Mouse (Mus musculus): ENCODE measurements around the gene Gstp2.
"Not testable (repeated sequence)": the region's sequence is repeated elsewhere in the genome, so short reads cannot be mapped to it uniquely, and the experiment has no call there.

The Gstp2 gene

DNA sequence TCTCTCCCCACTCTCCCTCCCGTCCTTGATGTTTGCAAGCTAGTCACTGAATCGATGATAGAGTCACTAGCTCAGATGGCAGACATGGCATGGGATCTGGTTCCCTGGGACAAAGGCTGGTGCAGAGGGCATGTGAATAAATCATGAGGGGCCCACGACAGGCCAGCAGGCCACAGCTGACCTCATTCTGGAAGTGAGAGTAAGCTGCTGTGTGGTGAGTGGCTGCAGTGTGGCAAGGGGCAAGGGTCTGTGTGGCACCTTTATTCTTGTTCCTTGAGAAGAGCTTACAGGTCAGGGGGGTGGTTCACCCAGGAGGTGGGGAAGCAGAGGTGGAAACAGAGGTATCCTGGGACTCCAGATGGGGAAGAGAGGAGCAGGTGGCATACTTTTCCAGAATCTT, 35.6 kb upstream of the Gstp2 start, which contains the start of gene Cabp2:
TSS of gene Cabp2 (plus strand) at position 185 of the 400 bp plus-strand sequence.
- ChIA-PET POLR2A (interaction anchor here in 2 of 4 experiments (1.0 to 6.7 kb wide), 4 partner anchors 13 to 69 kb away, joined by 3 to 45 read pairs (median 5); partner anchors contain the start of genes Cdk2ap2 (in 1 of the 2) and Ndufv1 (in 1 of the 2)), CTCF (interaction anchor here in 1 of 4 experiments (0.8 kb wide), 1 partner anchor 29 kb away, joined by 3 read pairs; no protein-coding TSS in a partner anchor)

DNA sequence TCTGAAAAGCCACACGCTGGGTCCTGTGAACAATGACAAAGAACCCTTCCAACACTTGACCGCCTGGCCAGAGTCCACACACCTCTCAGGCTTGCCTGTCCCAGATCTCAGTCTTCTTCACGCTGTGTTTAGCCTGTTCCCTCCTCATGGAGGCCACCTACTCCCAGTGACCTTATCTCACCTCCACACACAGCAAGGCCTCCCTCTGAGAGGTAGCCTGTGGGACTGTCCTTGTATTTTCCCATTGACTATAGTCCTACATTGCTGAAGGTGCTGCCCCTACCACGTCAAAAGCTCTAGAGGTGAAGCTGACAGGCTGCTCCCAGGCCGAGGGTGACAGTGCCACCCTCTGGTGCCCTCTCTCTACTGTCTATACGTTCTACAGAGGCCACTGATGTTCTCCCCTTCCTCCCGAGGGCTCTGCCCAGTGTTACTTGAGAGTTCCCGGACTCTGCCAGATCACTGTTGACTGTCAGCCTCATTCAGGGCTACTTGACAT, 34.7 kb upstream of the Gstp2 start:
- ChIA-PET POLR2A (interaction anchor here in 2 of 4 experiments (0.6 to 6.7 kb wide), 4 partner anchors 12 to 223 kb away, joined by 3 to 45 read pairs (median 4); partner anchors contain the start of gene Cdk2ap2 (in 1 of the 2)), CTCF (interaction anchor here in 1 of 4 experiments (0.8 kb wide), 1 partner anchor 29 kb away, joined by 3 read pairs; no protein-coding TSS in a partner anchor)

DNA sequence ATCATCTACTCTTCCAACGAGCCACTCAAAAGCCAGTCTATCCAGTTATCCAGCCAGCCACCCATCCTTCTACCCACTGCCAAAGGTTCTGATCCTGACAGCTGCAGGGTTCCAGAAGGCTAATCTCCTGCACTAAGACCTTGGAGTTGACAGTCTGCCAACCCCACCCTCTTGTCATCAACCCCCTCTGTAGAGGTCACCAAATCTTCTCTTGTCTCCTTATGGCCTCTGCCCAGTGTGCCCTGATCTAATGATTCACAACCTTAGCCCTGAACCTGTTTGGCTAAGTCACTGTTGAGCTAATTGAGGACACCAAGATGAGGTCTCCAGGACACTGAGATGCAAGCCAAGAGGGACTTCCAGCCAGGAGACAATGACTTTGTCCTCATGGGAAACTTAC, 33.8 kb upstream of the Gstp2 start:
- ChIA-PET CTCF (interaction anchor here in 1 of 4 experiments (0.6 kb wide), 1 partner anchor 107 kb away, joined by 3 read pairs; the partner anchor contains the start of gene Aldh3b2), POLR2A (interaction anchor here in 2 of 4 experiments (1.0 to 1.5 kb wide), 3 partner anchors 14 to 28 kb away, joined by 3 read pairs; partner anchors contain the start of gene Cdk2ap2 (in 1 of the 2))

DNA sequence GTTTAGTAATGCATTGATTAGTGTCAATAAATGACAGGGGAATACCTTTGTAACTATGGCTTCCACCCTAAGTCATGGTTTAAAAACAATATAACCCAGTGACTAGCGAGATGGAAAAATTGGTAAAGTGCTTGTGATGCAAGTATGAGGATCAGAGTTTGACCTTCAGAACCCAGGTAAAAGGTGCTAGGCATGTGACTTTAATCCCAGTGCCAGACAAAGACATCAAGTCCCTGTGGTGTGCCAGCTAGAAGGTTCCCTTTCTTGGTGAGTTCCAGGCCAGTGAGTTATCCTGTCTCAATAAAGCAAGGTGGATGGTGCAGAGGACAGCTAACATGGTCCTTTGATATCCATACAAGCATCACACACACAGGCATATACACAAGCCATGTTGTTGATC, 29.7 kb upstream of the Gstp2 start:
- CTCF ChIA-PET, result no interaction called here
- POLR2A ChIA-PET, result no interaction called here

DNA sequence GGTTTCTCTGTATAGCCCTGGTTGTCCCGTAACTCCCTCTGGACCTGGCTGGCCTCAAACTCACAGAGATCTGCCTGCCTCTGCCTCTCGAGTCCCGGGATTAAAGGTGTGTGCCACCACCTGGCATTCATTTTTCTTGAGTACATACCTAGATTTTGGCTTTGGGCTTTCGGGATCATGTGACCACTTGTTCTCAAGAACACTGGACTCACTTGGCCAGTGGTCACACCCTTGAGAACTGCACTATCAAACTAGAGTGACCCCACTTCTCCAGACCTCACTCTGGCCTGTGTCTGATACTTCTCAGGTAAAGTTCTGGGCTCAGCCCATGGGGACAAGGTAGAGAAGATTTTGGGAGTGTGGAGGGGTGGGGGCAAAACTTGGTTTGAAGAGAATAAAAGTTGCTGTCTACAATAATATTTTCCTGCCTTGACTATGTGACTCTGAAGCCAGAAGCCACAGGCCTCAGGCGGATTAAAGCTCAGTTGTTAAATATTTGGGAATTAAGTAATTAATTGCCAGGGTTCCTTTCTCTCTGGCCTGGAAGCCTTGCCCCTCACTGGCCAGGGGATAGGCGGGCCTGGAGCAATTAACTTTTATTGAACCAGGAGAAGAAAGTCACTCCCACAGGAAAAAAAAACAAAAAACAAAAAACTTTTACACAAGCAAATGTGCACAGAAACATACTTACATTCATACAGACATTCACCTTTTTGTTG, 27.0 kb upstream of the Gstp2 start:
- POLR2A ChIA-PET, result interaction anchor here in 3 of 4 experiments (0.8 to 1.8 kb wide), 4 partner anchors 15 to 156 kb away, joined by 3 to 7 read pairs (median 3); partner anchors contain the start of genes Gm49405 (in 1 of the 3) and Nudt8 (in 1 of the 3)
- CTCF ChIA-PET, result interaction anchor here in 1 of 4 experiments (0.7 kb wide), 1 partner anchor 22 kb away, joined by 4 read pairs; no protein-coding TSS in a partner anchor

DNA sequence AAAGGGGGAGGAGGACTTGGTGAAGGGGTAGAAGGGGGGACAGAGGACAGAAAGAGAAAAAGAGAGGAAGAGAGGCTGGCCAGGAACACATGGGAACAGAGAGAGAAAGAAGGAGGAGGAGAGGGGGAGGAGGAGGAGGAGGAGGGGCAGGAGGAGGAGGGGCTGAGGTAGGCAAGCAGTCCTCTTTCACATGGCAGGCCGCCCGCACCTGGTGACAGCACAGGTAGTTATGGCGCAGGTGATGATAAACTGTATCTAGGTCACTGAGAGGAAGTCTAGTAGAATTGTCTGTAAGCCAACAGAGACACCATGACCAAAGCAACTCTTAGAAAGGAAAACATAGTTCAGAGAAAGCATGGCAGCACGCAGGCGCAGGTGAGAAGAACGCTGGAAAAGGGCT, 25.6 kb upstream of the Gstp2 start:
- POLR2A ChIA-PET, result interaction anchor here in 1 of 4 experiments (1.1 kb wide), 1 partner anchor 25 kb away, joined by 4 read pairs; the partner anchor contains the start of gene Cdk2ap2
- CTCF ChIA-PET, result no interaction called here

DNA sequence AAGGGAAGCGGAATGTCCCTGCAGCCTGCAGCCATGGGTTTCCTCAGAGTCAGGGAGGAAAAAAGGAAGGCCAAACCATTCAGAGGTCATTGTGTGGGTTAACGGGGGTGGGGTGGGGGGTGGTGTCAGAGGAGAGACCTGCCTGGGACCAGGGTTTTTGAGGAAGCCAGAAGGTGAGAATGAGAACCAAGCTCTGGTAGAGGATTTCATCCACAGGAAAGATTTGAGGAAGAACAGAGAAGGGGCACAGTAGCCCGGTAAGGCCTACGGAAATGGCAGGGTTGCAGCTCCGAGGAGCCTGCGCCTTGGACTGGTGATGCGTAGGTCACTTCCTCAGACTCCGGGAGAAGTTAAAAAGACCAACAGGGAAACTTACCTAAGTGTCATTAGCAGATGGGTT, 24.9 kb upstream of the Gstp2 start:
- CTCF ChIA-PET, result no interaction called here

DNA sequence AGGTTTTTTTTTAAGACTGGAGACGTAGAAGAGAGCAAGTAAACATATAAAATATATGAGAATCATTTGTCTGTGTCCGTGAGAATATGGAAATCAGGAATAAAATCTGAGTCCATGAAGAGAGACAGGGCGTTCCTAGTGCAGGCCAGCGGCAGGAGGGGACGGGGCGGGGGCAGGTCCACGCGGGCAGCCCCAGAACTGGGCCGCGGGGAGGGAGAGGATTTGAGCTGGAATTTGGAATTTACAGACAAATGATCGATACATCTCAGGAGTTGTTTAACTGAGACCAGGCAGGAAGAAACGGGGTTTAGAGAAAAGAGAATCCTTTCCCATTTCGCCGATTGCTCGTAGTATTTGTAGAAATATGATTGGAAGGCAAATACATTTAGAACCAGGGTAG, 24.5 kb upstream of the Gstp2 start:
- ChIA-PET CTCF (no interaction called here), POLR2A (interaction anchor here in 2 of 4 experiments (0.7 to 1.2 kb wide), 4 partner anchors 10 to 57 kb away, joined by 3 to 4 read pairs (median 4); partner anchors contain the start of genes Cdk2ap2 (in 1 of the 2) and Ndufv1 (in 1 of the 2))

More for the DNA sequence above, 24.9 kb upstream of the Gstp2 start:
- POLR2A ChIA-PET, result interaction anchor here in 2 of 4 experiments (0.7 to 1.2 kb wide), 4 partner anchors 10 to 58 kb away, joined by 3 to 4 read pairs (median 4); partner anchors contain the start of genes Cdk2ap2 (in 1 of the 2) and Ndufv1 (in 1 of the 2)

DNA sequence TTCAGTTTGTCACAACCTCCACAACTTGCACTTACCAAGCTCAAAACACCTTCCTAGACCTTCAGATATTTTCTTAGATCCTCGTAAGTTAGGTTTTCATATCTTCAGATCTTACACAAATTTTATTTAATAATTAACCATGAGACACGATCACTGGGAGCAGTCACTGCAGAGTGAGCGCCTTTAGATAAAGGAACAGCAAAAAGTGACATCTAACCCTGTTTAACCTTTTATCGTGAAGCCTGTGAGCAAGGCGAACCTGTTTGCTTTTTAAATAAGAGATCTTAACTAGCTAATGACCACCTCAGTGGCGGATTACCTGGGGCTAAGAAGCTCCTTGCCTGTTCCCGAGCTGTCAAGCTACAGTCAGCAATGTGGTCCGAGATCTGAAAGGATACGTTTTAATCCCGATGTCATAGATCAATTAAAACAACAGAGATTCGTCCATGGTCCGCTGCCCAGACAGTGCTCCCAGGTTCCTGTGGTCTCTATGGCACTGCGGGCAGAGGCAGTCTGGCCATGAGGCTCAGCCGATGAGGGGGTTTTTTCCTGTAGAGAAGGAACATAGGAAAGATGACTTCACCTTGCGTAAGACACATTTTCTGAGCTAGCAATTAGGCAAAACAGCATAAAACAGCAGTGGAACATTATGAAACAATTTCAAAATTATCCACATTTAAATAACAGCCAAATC, 23.0 kb upstream of the Gstp2 start:
- POLR2A ChIA-PET, result interaction anchor here in 2 of 4 experiments (0.9 to 2.7 kb wide), 9 partner anchors 9 to 133 kb away, joined by 3 to 13 read pairs (median 5); partner anchors contain the start of genes Cabp2 (in 1 of the 2), Cdk2ap2 (in 1 of the 2), Gstp3 (in 1 of the 2) and Rad9a (in 1 of the 2)
- CTCF ChIA-PET, result interaction anchor here in 2 of 4 experiments (0.9 to 2.2 kb wide), 3 partner anchors 12 to 17 kb away, joined by 3 to 6 read pairs (median 5); no protein-coding TSS in a partner anchor

DNA sequence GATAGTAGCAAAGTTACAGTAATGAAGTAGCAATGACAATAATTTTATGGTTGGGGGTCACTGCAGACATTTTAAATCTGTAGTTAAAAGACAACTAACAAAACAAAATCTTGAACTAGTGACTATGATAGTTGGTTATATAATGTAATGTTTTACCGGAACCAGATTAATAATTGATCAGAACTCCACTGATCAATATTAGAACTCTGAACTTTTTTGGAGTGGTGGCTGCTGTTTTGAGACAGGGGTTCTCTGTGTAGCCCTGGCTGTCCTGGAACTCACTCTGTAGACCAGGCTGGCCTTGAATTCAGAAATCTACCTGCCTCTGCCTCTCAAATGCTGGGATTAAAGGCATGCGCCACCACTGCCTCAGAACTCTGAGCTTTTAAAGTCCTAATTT, 22.4 kb upstream of the Gstp2 start:
- CTCF ChIA-PET, result interaction anchor here in 2 of 4 experiments (0.9 to 2.2 kb wide), 4 partner anchors 10 to 16 kb away, joined by 3 to 6 read pairs (median 4); no protein-coding TSS in a partner anchor

DNA sequence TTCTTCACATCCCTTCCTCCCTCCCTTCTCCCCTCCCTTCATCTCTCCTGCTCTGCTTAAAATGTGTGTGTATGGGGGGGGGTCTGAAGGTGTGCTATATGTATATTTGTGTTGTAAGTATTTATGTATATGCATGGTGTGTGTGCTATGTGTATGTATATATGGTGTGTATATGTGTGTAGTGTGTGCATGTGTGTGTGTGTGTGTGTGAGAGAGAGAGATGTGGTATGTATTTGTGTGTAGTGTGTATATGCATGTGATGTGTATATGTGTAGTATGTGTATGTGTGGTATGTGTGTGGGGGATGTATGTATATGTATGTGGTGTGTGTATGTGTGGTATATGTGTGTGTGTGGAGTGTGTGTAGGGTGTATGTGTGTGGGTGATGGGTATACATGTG, 21.1 kb upstream of the Gstp2 start:
- ChIA-PET POLR2A (interaction anchor here in 2 of 4 experiments (1.5 to 2.7 kb wide), 3 partner anchors 10 to 24 kb away, joined by 4 to 13 read pairs (median 8); no protein-coding TSS in a partner anchor), CTCF (interaction anchor here in 1 of 4 experiments (1.2 kb wide), 1 partner anchor 8 kb away, joined by 3 read pairs; no protein-coding TSS in a partner anchor)

More for the DNA sequence above, 22.4 kb upstream of the Gstp2 start:
- POLR2A ChIA-PET, result interaction anchor here in 3 of 4 experiments (0.9 to 2.7 kb wide), 13 partner anchors 9 to 162 kb away, joined by 3 to 13 read pairs (median 4); partner anchors contain the start of genes Cabp2 (in 1 of the 3), Cdk2ap2 (in 1 of the 3), Gstp3 (in 1 of the 3) and Rad9a (in 1 of the 3)

DNA sequence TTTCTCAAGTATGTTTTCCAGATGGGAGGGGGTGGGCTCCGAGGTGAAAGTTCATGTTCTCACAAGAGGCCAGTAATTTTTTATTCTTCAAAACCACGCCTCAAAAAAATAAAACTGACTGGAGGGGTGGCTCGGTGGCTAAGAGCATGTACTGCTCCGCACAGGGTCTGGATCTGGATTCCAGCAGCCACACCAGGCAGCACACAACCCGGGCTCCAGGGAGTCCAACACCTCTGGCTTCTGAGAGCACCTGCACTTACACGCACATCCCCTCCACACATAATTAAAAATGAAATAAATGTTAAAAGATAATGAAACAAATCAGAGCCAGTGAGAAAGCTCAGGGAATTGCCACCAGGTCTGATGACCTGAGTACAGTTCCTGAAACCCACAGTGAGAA, 20.5 kb upstream of the Gstp2 start:
- CTCF ChIA-PET, result no interaction called here
- POLR2A ChIA-PET, result no interaction called here

DNA sequence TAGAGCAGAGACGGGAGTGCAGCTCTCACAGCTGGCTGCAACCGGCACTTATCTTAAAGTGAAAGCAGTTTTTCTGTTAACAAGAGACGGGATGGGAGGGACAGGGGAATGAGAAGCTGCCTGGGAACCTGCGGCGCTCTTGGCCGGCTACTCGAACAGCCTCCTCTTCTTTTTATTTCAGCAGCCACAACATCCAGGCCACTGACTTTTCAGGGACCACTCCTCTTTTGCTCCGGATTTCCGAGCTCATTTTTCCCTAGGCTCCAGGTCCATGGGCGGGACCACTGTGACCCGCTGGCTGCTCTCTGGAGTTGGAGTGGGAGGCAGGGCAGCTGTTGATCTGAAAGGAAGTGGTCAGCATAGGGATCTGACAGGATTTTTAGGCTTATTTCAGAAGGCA, 18.7 kb upstream of the Gstp2 start:
- POLR2A ChIA-PET, CTCF ChIA-PET: not testable (repeated sequence)

DNA sequence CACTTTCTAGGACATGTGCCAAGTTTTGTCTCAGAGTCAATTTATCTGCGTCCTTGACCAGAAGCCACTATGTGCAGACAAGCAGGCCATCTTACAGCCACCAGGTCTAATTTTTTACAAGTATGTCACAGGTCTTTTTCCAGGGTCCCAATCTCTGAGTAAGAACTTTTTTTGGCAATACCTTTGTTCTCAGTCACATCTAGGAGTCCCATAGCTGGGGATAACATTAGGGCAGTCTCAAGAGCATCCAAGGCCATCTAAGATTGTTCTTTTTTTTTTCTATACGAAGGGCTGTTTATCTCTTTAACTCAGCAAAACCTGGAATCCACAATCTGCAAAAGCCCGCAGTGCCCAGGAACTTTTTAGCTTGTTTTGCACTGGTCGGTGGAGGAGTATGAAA, 17.5 kb upstream of the Gstp2 start:
- CTCF ChIA-PET, POLR2A ChIA-PET: not testable (repeated sequence)

DNA sequence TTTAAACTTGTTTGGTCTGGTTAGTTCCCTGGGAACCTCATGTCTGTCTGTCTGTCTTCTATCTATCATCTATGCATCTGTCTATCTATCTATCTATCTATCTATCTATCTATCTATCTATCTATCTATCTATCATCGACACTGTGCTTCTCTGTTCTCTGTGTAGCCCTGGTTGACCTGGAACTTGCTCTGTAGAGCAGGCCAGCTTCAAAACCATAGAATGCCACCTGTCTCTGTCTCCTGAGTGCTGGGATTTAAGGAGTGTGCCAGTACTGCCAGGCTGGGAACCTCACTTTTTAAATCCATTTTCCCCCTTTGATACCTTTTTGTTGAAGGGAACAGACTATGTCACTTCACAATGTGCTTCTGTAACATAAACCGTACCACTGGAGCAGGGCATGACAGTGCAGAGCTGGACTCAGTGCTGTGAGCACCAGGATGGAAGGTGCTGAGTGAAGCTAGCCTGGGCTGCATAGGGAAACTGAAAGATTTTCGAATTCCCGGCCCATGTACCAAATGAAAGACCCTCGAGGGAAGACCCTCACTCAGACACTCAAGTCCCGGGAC, 15.2 kb upstream of the Gstp2 start:
- CTCF ChIA-PET, result interaction anchor here in 3 of 4 experiments (0.6 to 1.6 kb wide), 6 partner anchors 9 to 767 kb away, joined by 3 to 7 read pairs (median 4); no protein-coding TSS in a partner anchor
- POLR2A ChIA-PET, result interaction anchor here in 2 of 4 experiments (1.1 to 6.3 kb wide), 5 partner anchors 9 to 36 kb away, joined by 3 to 109 read pairs (median 4); partner anchors contain the start of genes Gstp2 (in 2 of the 2) and Cdk2ap2 (in 1 of the 2)

DNA sequence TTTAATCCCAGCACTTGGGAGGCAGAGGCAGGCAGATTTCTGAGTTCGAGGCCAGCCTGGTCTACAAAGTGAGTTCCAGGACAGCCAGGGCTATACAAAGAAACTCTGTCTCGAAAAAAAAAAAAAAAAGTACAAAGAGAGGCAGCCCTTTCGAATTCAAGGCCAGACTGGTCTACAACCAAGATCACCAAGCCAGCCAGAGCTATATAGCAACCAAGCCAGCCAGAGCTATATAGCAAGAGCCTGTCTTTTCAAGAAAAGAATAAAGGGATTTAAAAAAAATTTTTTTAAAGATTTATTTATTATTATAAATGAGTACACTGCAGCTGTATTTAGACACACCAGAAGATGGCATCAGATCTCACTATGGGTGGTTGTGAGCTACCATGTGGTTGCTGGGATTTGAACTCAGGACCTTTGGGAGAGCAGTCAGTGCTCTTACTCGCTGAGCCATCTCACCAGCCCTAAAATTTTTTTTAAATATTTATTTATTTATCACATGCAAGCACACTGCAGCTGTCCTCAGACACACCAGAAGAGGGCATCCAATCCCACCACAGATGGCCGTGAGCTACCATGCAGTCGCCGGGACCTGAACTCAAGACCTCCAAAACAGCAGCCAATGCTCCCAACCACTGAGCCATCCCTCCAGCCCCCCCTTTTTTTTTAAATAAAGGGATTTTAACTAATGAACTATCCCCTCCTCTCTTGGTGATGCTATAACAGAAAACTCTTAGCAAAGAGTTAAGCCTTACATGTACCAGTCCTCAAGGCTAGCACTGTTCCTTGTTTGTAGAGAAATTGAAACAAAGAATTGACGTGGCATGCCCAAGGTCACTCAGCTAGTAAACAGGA, 14.4 kb upstream of the Gstp2 start:
- POLR2A ChIA-PET, result interaction anchor here (0.7 to 6.4 kb wide), 15 partner anchors 8 to 375 kb away, joined by 3 to 109 read pairs (median 4); partner anchors contain the start of genes Gstp2 (in 2 of the 4), Acy3 (in 1 of the 4), Cdk2ap2 (in 1 of the 4) and Gstp1 (in 1 of the 4)
- CTCF ChIA-PET, result interaction anchor here in 2 of 4 experiments (0.6 to 1.6 kb wide), 5 partner anchors 8 to 766 kb away, joined by 3 to 7 read pairs (median 4); no protein-coding TSS in a partner anchor

Measured in embryonic stem cell, embryonic (primary cell).